Mouse (Mus musculus): ENCODE results near the gene Mrrf. TPM values are rescaled to one million over a fixed set of nuclear protein-coding genes. Genes with fewer than 3 reads are reported as not detected.
"Not testable (repeated sequence)": the region's sequence is repeated elsewhere in the genome, so short reads cannot be mapped to it uniquely, and the experiment has no call there.

Mrrf gene
- polyA plus RNA-seq, 1 experiment from 2014 or later: 30.4 TPM

- no peak for ATAC-seq (ENCODE audit: insufficient read depth)
- no peak for TF ChIP-seq CTCF (IDR thresholded peaks at IDR 0.05; ENCODE audit: low read depth)
Observed at GRCm38 (mm10) chr2:36167990-36168618, 31.9 kb downstream of the Mrrf start.

GRCm38 (mm10) chr2:36169176-36169575 is 33.0 kb downstream of the Mrrf start:
- H3K4me3 ChIP-seq (ENCODE audit: low read depth, low read length): no peak overlapping the region
- no peaks in the 10 kb centered on the region for H3K27me3 ChIP-seq (ENCODE audit: insufficient read depth, low read length)
- no peak for TF ChIP-seq CTCF (IDR thresholded peaks at IDR 0.05; ENCODE audit: low read depth)
- no peak overlapping the region for H3K9ac ChIP-seq
- WGBS: 66% methylated on average over 4 of the region's 4 CpGs
- no peak overlapping the region for H3K4me2 ChIP-seq
- no peak for ATAC-seq (ENCODE audit: insufficient read depth)
- DNase-seq: no peak
- no peaks in the 10 kb centered on the region for H3K4me1 ChIP-seq (ENCODE audit: insufficient read depth)
- no peaks in the 10 kb centered on the region for H3K36me3 ChIP-seq (ENCODE audit: insufficient read depth)
- no peak overlapping the region for H3K27ac ChIP-seq (ENCODE audit: low read depth)
- no peaks in the 10 kb centered on the region for H3K9me3 ChIP-seq (ENCODE audit: low read depth, low read length)

More at GRCm38 (mm10) chr2:36167990-36168618, 31.9 kb downstream of the Mrrf start:
- Histone ChIP-seq H3K27ac (ENCODE audit: low read depth) (no peak overlapping the region), H3K4me3 (ENCODE audit: low read depth, low read length) (no peak overlapping the region), H3K36me3 (ENCODE audit: insufficient read depth) (0 out of 2 replicates have a peak, but pooled peaks cover under 1% of the 10 kb centered on the region), H3K4me1 (ENCODE audit: insufficient read depth) (no peaks in the 10 kb centered on the region), H3K9me3 (ENCODE audit: low read depth, low read length) (no peaks in the 10 kb centered on the region), H3K9ac (no peak overlapping the region), H3K4me2 (no peak overlapping the region), H3K27me3 (ENCODE audit: insufficient read depth, low read length) (no peaks in the 10 kb centered on the region)
- no peak for DNase-seq
- WGBS: 70% methylated on average over 1 of the region's 1 CpGs

DNA sequence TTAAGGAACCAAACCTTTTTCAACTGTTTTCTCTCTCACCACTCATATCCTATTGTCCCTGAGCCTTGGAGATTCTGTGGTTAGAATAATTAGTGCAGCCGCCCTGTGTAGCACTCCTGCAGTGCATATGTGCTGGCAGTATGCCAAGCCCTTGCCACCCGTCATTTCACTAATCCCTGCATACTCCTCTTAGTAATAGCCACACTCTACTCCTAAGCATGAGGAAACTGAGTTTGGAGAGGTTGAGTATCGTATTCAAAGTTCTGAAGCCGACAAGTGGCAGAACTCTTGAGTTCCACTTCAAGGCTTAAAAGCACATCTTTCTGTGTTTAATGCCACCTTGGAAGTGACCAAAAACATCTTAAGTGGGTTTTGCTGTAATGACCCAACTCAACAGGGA is 35.9 kb downstream of the Mrrf start:
- DNase-seq: peak; percentile 56
- no peak overlapping the region; the same call in 1 of the 2 replicates for H3K27ac ChIP-seq (ENCODE audit: low read depth)
- no peak overlapping the region for H3K9ac ChIP-seq
- no peaks in the 10 kb centered on the region for H3K36me3 ChIP-seq (ENCODE audit: insufficient read depth)
- H3K9me3 ChIP-seq (ENCODE audit: low read depth, low read length): no peaks in the 10 kb centered on the region
- no peaks in the 10 kb centered on the region for H3K27me3 ChIP-seq (ENCODE audit: insufficient read depth, low read length)
- WGBS: 43% methylated on average over 4 of the region's 4 CpGs
- H3K4me2 ChIP-seq: no peak overlapping the region
- ATAC-seq (ENCODE audit: insufficient read depth): 0 out of 2 replicates have a peak, but pooled peaks have one; percentile 61
- TF ChIP-seq CTCF (IDR thresholded peaks at IDR 0.05; ENCODE audit: low read depth): no peak
- no peaks in the 10 kb centered on the region for H3K4me1 ChIP-seq (ENCODE audit: insufficient read depth)
- no peak overlapping the region for H3K4me3 ChIP-seq (ENCODE audit: low read depth, low read length)

- no peak overlapping the region for H3K4me3 ChIP-seq (ENCODE audit: low read depth, low read length)
- no peak for ATAC-seq (ENCODE audit: insufficient read depth)
- TF ChIP-seq CTCF (IDR thresholded peaks at IDR 0.05; ENCODE audit: low read depth): no peak
- H3K9ac ChIP-seq: no peak overlapping the region
- H3K27ac ChIP-seq (ENCODE audit: low read depth): peak overlapping the region; percentile 33; the same call in 1 of the 2 replicates
- DNase-seq: peak; percentile 46
- H3K4me1 ChIP-seq (ENCODE audit: insufficient read depth): no peaks in the 10 kb centered on the region
- 0 out of 2 replicates have a peak, but pooled peaks cover 2% of the 10 kb centered on the region for H3K36me3 ChIP-seq (ENCODE audit: insufficient read depth)
- 69% methylated on average over 3 of the region's 3 CpGs for WGBS
- H3K4me2 ChIP-seq: no peak overlapping the region
- H3K9me3 ChIP-seq (ENCODE audit: low read depth, low read length): no peaks in the 10 kb centered on the region
- no peaks in the 10 kb centered on the region for H3K27me3 ChIP-seq (ENCODE audit: insufficient read depth, low read length)
Observed at GRCm38 (mm10) chr2:36172574-36172973, 36.4 kb downstream of the Mrrf start.

- TF ChIP-seq CTCF (IDR thresholded peaks at IDR 0.05; ENCODE audit: low read depth): no peak
- no peak for ATAC-seq (ENCODE audit: insufficient read depth)
- Histone ChIP-seq H3K36me3 (ENCODE audit: insufficient read depth) (peaks cover 15% of the 10 kb centered on the region; the same call in 1 of the 2 replicates), H3K9ac (no peak overlapping the region), H3K4me1 (ENCODE audit: insufficient read depth) (peaks cover 12% of the 10 kb centered on the region), H3K27me3 (ENCODE audit: insufficient read depth, low read length) (no peaks in the 10 kb centered on the region), H3K4me2 (no peak overlapping the region), H3K9me3 (ENCODE audit: low read depth, low read length) (no peaks in the 10 kb centered on the region), H3K4me3 (ENCODE audit: low read depth, low read length) (no peak overlapping the region), H3K27ac (ENCODE audit: low read depth) (no peak overlapping the region)
- DNase-seq: no peak
- 44% methylated on average over 3 of the region's 3 CpGs for WGBS
Observed at GRCm38 (mm10) chr2:36179487-36179886, 43.3 kb downstream of the Mrrf start.

- not testable (repeated sequence) for ATAC-seq (ENCODE audit: insufficient read depth); H3K4me2 ChIP-seq
Observed at GRCm38 (mm10) chr2:36181587-36182368, 45.6 kb downstream of the Mrrf start.

DNA sequence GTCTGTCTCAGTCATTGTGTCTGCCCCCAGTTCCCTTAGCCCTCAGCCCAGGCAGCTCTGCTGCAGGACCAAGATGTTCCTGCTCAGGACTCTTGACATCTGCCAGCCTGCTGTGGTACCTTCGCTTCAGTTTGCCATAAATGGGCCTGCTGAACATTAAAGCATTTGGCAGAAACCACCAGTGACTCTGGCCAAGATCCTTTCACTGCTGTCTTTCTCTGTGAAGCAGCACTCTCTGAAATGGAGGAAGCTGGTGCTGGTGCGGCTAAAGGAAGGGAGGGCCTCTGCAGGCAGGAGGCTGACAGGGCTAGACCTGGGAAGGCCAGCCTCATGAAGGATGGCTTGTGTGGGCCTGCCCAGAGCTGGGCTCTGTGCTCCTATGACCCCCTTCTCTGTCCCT is 47.1 kb downstream of the Mrrf start:
- no peaks in the 10 kb centered on the region for H3K27me3 ChIP-seq (ENCODE audit: insufficient read depth, low read length)
- H3K4me1 ChIP-seq (ENCODE audit: insufficient read depth): peaks cover 15% of the 10 kb centered on the region
- TF ChIP-seq CTCF (IDR thresholded peaks at IDR 0.05; ENCODE audit: low read depth): no peak
- H3K36me3 ChIP-seq (ENCODE audit: insufficient read depth): peaks cover 8% of the 10 kb centered on the region; the same call in 1 of the 2 replicates
- no peak overlapping the region for H3K4me2 ChIP-seq
- DNase-seq (peak; percentile 71), ATAC-seq (ENCODE audit: insufficient read depth) (0 out of 2 replicates have a peak, but pooled peaks have one; percentile 45)
- H3K9me3 ChIP-seq (ENCODE audit: low read depth, low read length): no peaks in the 10 kb centered on the region
- H3K4me3 ChIP-seq (ENCODE audit: low read depth, low read length): no peak overlapping the region
- H3K9ac ChIP-seq: no peak overlapping the region
- peak overlapping the region; percentile 81 for H3K27ac ChIP-seq (ENCODE audit: low read depth)
- WGBS: 53% methylated on average over 2 of the region's 2 CpGs

More at GRCm38 (mm10) chr2:36181587-36182368, 45.6 kb downstream of the Mrrf start:
- H3K27ac ChIP-seq (ENCODE audit: low read depth); H3K4me3 ChIP-seq (ENCODE audit: low read depth, low read length); H3K9me3 ChIP-seq (ENCODE audit: low read depth, low read length); H3K27me3 ChIP-seq (ENCODE audit: insufficient read depth, low read length); DNase-seq; H3K9ac ChIP-seq: not testable (repeated sequence)
- 84% methylated on average over 4 of the region's 4 CpGs for WGBS
- H3K4me1 ChIP-seq (ENCODE audit: insufficient read depth): peaks cover 15% of the 10 kb centered on the region
- peaks cover 15% of the 10 kb centered on the region; the same call in 1 of the 2 replicates for H3K36me3 ChIP-seq (ENCODE audit: insufficient read depth)
